Mouse (Mus musculus): ENCODE data around the gene Whrn. TPM values are rescaled to one million over a fixed set of nuclear protein-coding genes. Genes with fewer than 3 reads are reported as not detected.

The Whrn gene
- total RNA-seq, 2 experiments from 2014 or later: 41.4 to 59.6 TPM

GRCm38 (mm10) chr4:63494401-63494966 lies 1.3 kb downstream of the Whrn start:
- DNase-seq (ENCODE audit: low spot score in 2 of 2): peak in 1 of 2 experiments; percentile 44

- no peak for DNase-seq (ENCODE audit: low spot score in 2 of 2)
Measured at GRCm38 (mm10) chr4:63493351-63494121, 2.3 kb downstream of the Whrn start.

GRCm38 (mm10) chr4:63491521-63491920 lies 4.3 kb downstream of the Whrn start:
- no peak for DNase-seq (ENCODE audit: low spot score in 2 of 2)

GRCm38 (mm10) chr4:63490146-63490545 lies 5.6 kb downstream of the Whrn start:
- no peak for DNase-seq (ENCODE audit: low spot score in 2 of 2)

GRCm38 (mm10) chr4:63489676-63490075 lies 6.1 kb downstream of the Whrn start:
- no peak for DNase-seq (ENCODE audit: low spot score in 2 of 2)

- DNase-seq (ENCODE audit: low spot score in 2 of 2): no peak
Measured at GRCm38 (mm10) chr4:63487916-63488315, 7.9 kb downstream of the Whrn start.

GRCm38 (mm10) chr4:63487256-63487655 lies 8.5 kb downstream of the Whrn start:
- DNase-seq (ENCODE audit: low spot score in 2 of 2): no peak

GRCm38 (mm10) chr4:63486523-63486922 lies 9.3 kb downstream of the Whrn start:
- no peak for DNase-seq (ENCODE audit: low spot score in 2 of 2)

GRCm38 (mm10) chr4:63483741-63484140 lies 12.1 kb downstream of the Whrn start:
- DNase-seq (ENCODE audit: low spot score in 2 of 2): no peak

- no peak for DNase-seq (ENCODE audit: low spot score in 2 of 2)
Measured at GRCm38 (mm10) chr4:63480845-63481167, 15.0 kb downstream of the Whrn start.

GRCm38 (mm10) chr4:63480098-63480844 lies 15.5 kb downstream of the Whrn start:
- peak; percentile 54 to 61 for DNase-seq (ENCODE audit: low spot score in 2 of 2)

GRCm38 (mm10) chr4:63478036-63478435 lies 17.8 kb downstream of the Whrn start:
- DNase-seq (ENCODE audit: low spot score in 2 of 2): no peak

- no peak for DNase-seq (ENCODE audit: low spot score in 2 of 2)
Measured at GRCm38 (mm10) chr4:63476891-63477290, 18.9 kb downstream of the Whrn start.

GRCm38 (mm10) chr4:63475208-63475607 lies 20.6 kb downstream of the Whrn start:
- no peak for DNase-seq (ENCODE audit: low spot score in 2 of 2)

GRCm38 (mm10) chr4:63474439-63474838 lies 21.4 kb downstream of the Whrn start:
- no peak for DNase-seq (ENCODE audit: low spot score in 2 of 2)

GRCm38 (mm10) chr4:63467338-63467737 lies 28.5 kb downstream of the Whrn start:
- DNase-seq (ENCODE audit: low spot score in 2 of 2): no peak

GRCm38 (mm10) chr4:63466192-63466591 lies 29.6 kb downstream of the Whrn start:
- DNase-seq (ENCODE audit: low spot score in 2 of 2): no peak

- peak; percentile 40 to 67 for DNase-seq (ENCODE audit: low spot score in 2 of 2)
Measured at GRCm38 (mm10) chr4:63460876-63461525, 34.8 kb downstream of the Whrn start.

GRCm38 (mm10) chr4:63459141-63459789 lies 36.5 kb downstream of the Whrn start:
- DNase-seq (ENCODE audit: low spot score in 2 of 2): no peak

- DNase-seq (ENCODE audit: low spot score in 2 of 2): no peak
Measured at GRCm38 (mm10) chr4:63456547-63456946, 39.2 kb downstream of the Whrn start.

GRCm38 (mm10) chr4:63453939-63454513 lies 41.8 kb downstream of the Whrn start:
- peak in 1 of 2 experiments; percentile 41 for DNase-seq (ENCODE audit: low spot score in 2 of 2)

All from adrenal gland, adult 18-20 months (tissue).